In the genomic region with DNA sequence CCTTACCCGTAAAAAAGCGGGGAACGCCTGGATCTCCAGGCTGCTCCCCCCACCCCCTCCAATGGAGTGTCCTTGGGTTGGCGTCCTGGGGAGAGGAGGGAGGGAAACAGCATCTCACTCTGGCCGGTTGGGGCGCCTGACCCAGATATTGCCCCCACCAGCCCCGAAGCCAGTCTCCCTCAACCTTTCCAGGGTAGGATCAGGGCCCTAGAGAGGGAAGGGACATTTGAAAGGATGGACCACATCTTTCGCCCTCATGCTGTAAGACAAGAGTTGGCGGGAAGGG, we compare ENCODE assay signal across 9 mouse cellular contexts. TPM values are rescaled to one million over a fixed set of nuclear protein-coding genes. Genes with fewer than 3 reads are reported as not detected.
DNase-seq lines count a peak whose midpoint lies in the region; ATAC-seq and TF ChIP-seq lines count a peak whose summit lies in the region.
"Had no signal": no experiment of that assay in that cellular context is flagged by ENCODE, and none has a peak within 500 bp of the region (broad histone marks: within the 10 kb centered on the region; RNA-seq: fewer than 3 reads in every experiment).

No protein-coding gene starts in this region.

- no peaks in the 10 kb centered on the region for H3K36me3 ChIP-seq in heart, embryonic 16.5 days (ENCODE audit: control insufficient read depth, insufficient read depth)
- H3K36me3 ChIP-seq in forebrain, postnatal 0 days (ENCODE audit: insufficient read depth): no peaks in the 10 kb centered on the region
- H3K36me3 ChIP-seq in midbrain, embryonic 10.5 days: no peaks in the 10 kb centered on the region

- 21% methylated on average over 9 of the region's 9 CpGs for WGBS in heart, embryonic 16.5 days
- WGBS in forebrain, postnatal 0 days: 18% methylated on average over 9 of the region's 9 CpGs
- WGBS in midbrain, embryonic 10.5 days: 9% methylated on average over 9 of the region's 9 CpGs

- H3K4me2 ChIP-seq in heart, embryonic 16.5 days (ENCODE audit: low read depth, low read length): peak overlapping the region; percentile 99; the same call in 1 of the 2 replicates
- H3K4me2 ChIP-seq in forebrain, postnatal 0 days (ENCODE audit: low read depth): peak overlapping the region; percentile 98

- no peak for TF ChIP-seq CTCF in forebrain, postnatal 0 days (IDR thresholded peaks at IDR 0.05; ENCODE audit: low read depth)

- no peak overlapping the region for H3K27ac ChIP-seq in heart, embryonic 16.5 days (ENCODE audit: low read length)
- no peak overlapping the region for H3K27ac ChIP-seq in forebrain, postnatal 0 days (ENCODE audit: low read depth, low read length)
- no peak overlapping the region for H3K27ac ChIP-seq in midbrain, embryonic 10.5 days (replicated peaks)

- ATAC-seq in heart, embryonic 16.5 days (replicated peaks; ENCODE audit: extremely low read depth, insufficient read depth, low FRiP score): no peak
- ATAC-seq in forebrain, postnatal 0 days: no peak
- no peak for ATAC-seq in activated CD4-positive, CD25-positive, alpha-beta regulatory T cell, adult 4 months

- no peak overlapping the region for H3K4me3 ChIP-seq in heart, embryonic 16.5 days (ENCODE audit: low read length)
- peak overlapping the region; percentile 54; the same call in 1 of the 2 replicates for H3K4me3 ChIP-seq in forebrain, postnatal 0 days (ENCODE audit: low read depth, low read length)
- peak overlapping the region; percentile 67 for H3K4me3 ChIP-seq in midbrain, embryonic 10.5 days

- no peak for DNase-seq in heart, postnatal 4 days
- peak; percentile 28 for DNase-seq in R1 (ENCODE audit: low read depth, low spot score)
- no peak for DNase-seq in forebrain, postnatal 0 days
- DNase-seq in midbrain, embryonic 10.5 days (ENCODE audit: low spot score): no peak
- no peak for DNase-seq in T-cell, adult 2 months (ENCODE audit: low spot score)
- DNase-seq in frontal cortex, postnatal 10 days (ENCODE audit: low spot score in 2 of 2): no peak
- DNase-seq: layer of hippocampus, adult 9-11 months had no signal

- H3K4me1 ChIP-seq in heart, embryonic 16.5 days (ENCODE audit: control insufficient read depth, insufficient read depth, low read length): peaks cover 34% of the 10 kb centered on the region
- peaks cover 27% of the 10 kb centered on the region for H3K4me1 ChIP-seq in forebrain, postnatal 0 days (ENCODE audit: insufficient read depth)
- peaks cover 67% of the 10 kb centered on the region for H3K4me1 ChIP-seq in midbrain, embryonic 10.5 days

- H3K9ac ChIP-seq in heart, embryonic 16.5 days (ENCODE audit: low read length): no peak overlapping the region
- peak overlapping the region; percentile 67; the same call in 1 of the 2 replicates for H3K9ac ChIP-seq in forebrain, postnatal 0 days

- peaks cover 10% of the 10 kb centered on the region; the same call in 1 of the 2 replicates for H3K27me3 ChIP-seq in heart, embryonic 16.5 days (ENCODE audit: control insufficient read depth, insufficient read depth, low read length)
- H3K27me3 ChIP-seq in forebrain, postnatal 0 days (ENCODE audit: insufficient read depth, low read length): no peaks in the 10 kb centered on the region
- H3K27me3 ChIP-seq in midbrain, embryonic 10.5 days (ENCODE audit: low read depth, poor library complexity, severe bottlenecking): peaks cover 56% of the 10 kb centered on the region

- no peaks in the 10 kb centered on the region for H3K9me3 ChIP-seq in heart, embryonic 16.5 days (replicated peaks; ENCODE audit: control insufficient read depth, low read length)
- H3K9me3 ChIP-seq in forebrain, postnatal 0 days (ENCODE audit: low read length): no peaks in the 10 kb centered on the region
- H3K9me3 ChIP-seq in midbrain, embryonic 10.5 days (replicated peaks): no peaks in the 10 kb centered on the region

RNA-seq across cellular contexts. Expression of a gene that starts 1.0 kb away (rescaled TPM):
- 0.79 and 1.2 TPM in 2 replicates for polyA plus RNA-seq in heart, embryonic 16.5 days (2015; fragmentation: Nextera tagmentation; extraction: Ambion mirVana)
- total RNA-seq in heart, postnatal 4 days (2021): 1 to 10 TPM; 1.5 to 2.1 TPM
- total RNA-seq in forebrain, postnatal 0 days (2014; rRNA removed): 5.5 and 5.8 TPM in 2 replicates
- 4.2 and 4.4 TPM in 2 replicates for polyA plus RNA-seq in forebrain, postnatal 0 days (2015; fragmentation: Nextera tagmentation; extraction: Ambion mirVana)
- polyA plus RNA-seq in midbrain, embryonic 10.5 days (2016; fragmentation: Nextera tagmentation; extraction: Ambion mirVana): 1.4 and 2.3 TPM in 2 replicates
- polyA plus RNA-seq in activated CD4-positive, CD25-positive, alpha-beta regulatory T cell, adult 4 months (2017; shearing (Covaris generic)): under 1 TPM; 0.31 to 0.89 TPM

RNA-seq across cellular contexts. Expression of a gene that starts 3.3 kb away (rescaled TPM):
- 176 and 179 TPM in 2 replicates for polyA plus RNA-seq in heart, embryonic 16.5 days (2015; fragmentation: Nextera tagmentation; extraction: Ambion mirVana)
- total RNA-seq in heart, postnatal 4 days (2021): 10 to 100 TPM; 81.6 to 86.4 TPM
- 124 and 133 TPM in 2 replicates for total RNA-seq in forebrain, postnatal 0 days (2014; rRNA removed)
- 149 and 178 TPM in 2 replicates for polyA plus RNA-seq in forebrain, postnatal 0 days (2015; fragmentation: Nextera tagmentation; extraction: Ambion mirVana)
- 174 and 188 TPM in 2 replicates for polyA plus RNA-seq in midbrain, embryonic 10.5 days (2016; fragmentation: Nextera tagmentation; extraction: Ambion mirVana)
- 100 to 1,000 TPM; 109 to 112 TPM for polyA plus RNA-seq in activated CD4-positive, CD25-positive, alpha-beta regulatory T cell, adult 4 months (2017; shearing (Covaris generic))

RNA-seq across cellular contexts. Expression of a gene that starts 3.5 kb away (rescaled TPM):
- 16.1 and 16.2 TPM in 2 replicates for polyA plus RNA-seq in heart, embryonic 16.5 days (2015; fragmentation: Nextera tagmentation; extraction: Ambion mirVana)
- 10 to 100 TPM; 14.8 to 17.9 TPM for total RNA-seq in heart, postnatal 4 days (2021)
- 20.5 and 35.7 TPM in 2 replicates for total RNA-seq in forebrain, postnatal 0 days (2014; rRNA removed)
- polyA plus RNA-seq in forebrain, postnatal 0 days (2015; fragmentation: Nextera tagmentation; extraction: Ambion mirVana): 12.1 and 13.0 TPM in 2 replicates
- polyA plus RNA-seq in midbrain, embryonic 10.5 days (2016; fragmentation: Nextera tagmentation; extraction: Ambion mirVana): 39.9 TPM in 2 replicates
- 10 to 100 TPM in 1 of 2 experiments, 1 to 10 TPM in 1; 9.2 to 10.7 TPM for polyA plus RNA-seq in activated CD4-positive, CD25-positive, alpha-beta regulatory T cell, adult 4 months (2017; shearing (Covaris generic))

RNA-seq across cellular contexts. Expression of a gene that starts 13.2 kb away (rescaled TPM):
- polyA plus RNA-seq in heart, embryonic 16.5 days (2015; fragmentation: Nextera tagmentation; extraction: Ambion mirVana): 6.5 TPM in 2 replicates
- 1 to 10 TPM; 2.4 to 3.1 TPM for total RNA-seq in heart, postnatal 4 days (2021)
- 190 and 225 TPM in 2 replicates for total RNA-seq in forebrain, postnatal 0 days (2014; rRNA removed)
- polyA plus RNA-seq in forebrain, postnatal 0 days (2015; fragmentation: Nextera tagmentation; extraction: Ambion mirVana): 200 and 231 TPM in 2 replicates
- 18.1 and 24.6 TPM in 2 replicates for polyA plus RNA-seq in midbrain, embryonic 10.5 days (2016; fragmentation: Nextera tagmentation; extraction: Ambion mirVana)
- polyA plus RNA-seq in activated CD4-positive, CD25-positive, alpha-beta regulatory T cell, adult 4 months (2017; shearing (Covaris generic)): 1 to 10 TPM; 2.4 to 3.4 TPM

RNA-seq across cellular contexts. Expression of a gene that starts 42.1 kb away (rescaled TPM):
- polyA plus RNA-seq in heart, embryonic 16.5 days (2015; fragmentation: Nextera tagmentation; extraction: Ambion mirVana): 13.3 and 19.8 TPM in 2 replicates
- total RNA-seq in heart, postnatal 4 days (2021): 10 to 100 TPM; 75.3 to 76.7 TPM
- 356 and 381 TPM in 2 replicates for total RNA-seq in forebrain, postnatal 0 days (2014; rRNA removed)
- polyA plus RNA-seq in forebrain, postnatal 0 days (2015; fragmentation: Nextera tagmentation; extraction: Ambion mirVana): 55.3 and 74.7 TPM in 2 replicates
- 41.7 and 50.6 TPM in 2 replicates for polyA plus RNA-seq in midbrain, embryonic 10.5 days (2016; fragmentation: Nextera tagmentation; extraction: Ambion mirVana)
- polyA plus RNA-seq in activated CD4-positive, CD25-positive, alpha-beta regulatory T cell, adult 4 months (2017; shearing (Covaris generic)): 10 to 100 TPM; 58.7 to 62.7 TPM
